In the genomic region with DNA sequence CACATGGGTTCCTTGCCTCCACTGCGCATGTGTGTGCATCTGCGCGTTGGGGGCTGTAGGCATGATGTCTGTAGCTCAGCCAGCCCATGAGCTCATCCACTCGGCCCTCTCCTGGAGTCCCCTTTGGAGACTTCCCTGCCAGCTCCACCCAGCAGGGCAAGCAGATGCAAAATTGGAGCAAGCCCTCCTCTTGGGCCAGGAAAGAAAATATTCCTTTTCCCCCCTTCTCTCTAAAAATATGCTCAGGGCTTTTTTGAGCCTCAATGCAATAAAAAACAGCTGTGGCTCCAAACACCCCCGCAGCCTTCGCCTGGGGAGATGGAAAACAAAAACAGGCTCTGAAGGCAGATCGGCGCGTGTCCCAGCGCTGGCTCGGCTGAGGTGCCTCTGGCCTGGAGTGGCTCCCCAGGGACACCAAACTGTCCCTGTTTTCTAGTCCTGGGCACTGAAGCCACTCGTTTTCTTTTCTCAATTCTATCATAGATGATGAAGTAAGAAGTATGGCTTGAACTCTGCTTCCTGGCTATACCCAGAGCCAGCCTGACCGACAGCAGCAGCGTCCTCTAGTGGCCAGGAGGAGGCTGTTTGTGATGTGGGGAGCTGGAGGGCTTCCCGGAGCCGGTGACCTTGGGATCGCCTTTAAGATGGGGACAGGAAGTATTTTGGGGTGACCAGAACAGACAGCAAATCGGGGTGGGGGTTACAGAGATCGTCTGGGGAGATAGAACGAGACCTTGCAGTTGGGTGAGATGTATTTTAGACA, we compare ENCODE assay signal across 8 mouse cellular contexts.
A peak's percentile ranks its signal among the peaks of the same experiment; 100 is the strongest.
DNase-seq lines count a peak whose midpoint lies in the region; ATAC-seq and TF ChIP-seq lines count a peak whose summit lies in the region.

No protein-coding gene starts in this region.

- peak; percentile 30 to 67 for DNase-seq in kidney, postnatal 25 days
- DNase-seq in R1 (ENCODE audit: low read depth, low spot score) = peak; percentile 53
- peak; percentile 43 to 58 for DNase-seq in left cerebral cortex, postnatal 36 days (ENCODE audit: low spot score in 2 of 2)
- no peak for DNase-seq in cerebellum, adult 9-11 months
- no peak for DNase-seq in spleen, postnatal 4 days (ENCODE audit: low spot score in 2 of 2)

- H3K27me3 ChIP-seq in kidney, embryonic 16.5 days (ENCODE audit: insufficient read depth, low read length) = no peaks in the 10 kb centered on the region

- no peak for ATAC-seq in kidney, embryonic 16.5 days (ENCODE audit: low FRiP score, low TSS enrichment)
- no peak for ATAC-seq in megakaryocyte-erythroid progenitor cell, adult 5-6 weeks (replicated peaks; ENCODE audit: low FRiP score, low TSS enrichment, poor library complexity, severe bottlenecking)

- intact Hi-C loops in left cerebral cortex, postnatal 36 days (cut with DNase I) = no loop called here

- TF ChIP-seq CTCF in embryonic fibroblast, embryonic 13.5 days (IDR thresholded peaks at IDR 0.05; ENCODE audit: borderline replicate concordance, insufficient read depth, low read length) = peak; percentile 7; the same call in 1 of the 2 replicates

- no peak overlapping the region for H3K9ac ChIP-seq in kidney, embryonic 16.5 days (replicated peaks; ENCODE audit: low read length)

- H3K4me1 ChIP-seq in kidney, embryonic 16.5 days (ENCODE audit: insufficient read depth, low read length) = peaks cover 7% of the 10 kb centered on the region
- peaks cover 9% of the 10 kb centered on the region; the same call in 1 of the 2 replicates for H3K4me1 ChIP-seq in embryonic fibroblast, embryonic 13.5 days (ENCODE audit: control insufficient read depth, insufficient read depth, low read length)

- H3K27ac ChIP-seq in kidney, embryonic 16.5 days (ENCODE audit: low read length) = no peak overlapping the region
- peak overlapping the region; percentile 50 for H3K27ac ChIP-seq in embryonic fibroblast, embryonic 13.5 days (ENCODE audit: insufficient read depth, low read length)

- TF ChIP-seq POLR2A in embryonic fibroblast, embryonic 13.5 days (IDR thresholded peaks at IDR 0.05; ENCODE audit: low read depth, low read length) = no peak

- H3K4me3 ChIP-seq in kidney, embryonic 16.5 days (ENCODE audit: low read length) = no peak overlapping the region
- H3K4me3 ChIP-seq in embryonic fibroblast, embryonic 13.5 days (ENCODE audit: insufficient read depth, low read length) = no peak overlapping the region

- H3K4me2 ChIP-seq in kidney, embryonic 16.5 days (replicated peaks; ENCODE audit: low read depth, low read length) = no peak overlapping the region

- 70% methylated on average over 20 of the region's 20 CpGs for WGBS in kidney, embryonic 16.5 days

- H3K36me3 ChIP-seq in kidney, embryonic 16.5 days (ENCODE audit: insufficient read depth, low read length) = no peaks in the 10 kb centered on the region

- peaks cover 8% of the 10 kb centered on the region; the same call in 1 of the 2 replicates for H3K9me3 ChIP-seq in kidney, embryonic 16.5 days (ENCODE audit: low read length)

Comparison
In these comparisons a context has a peak if more than half of its experiments do, and no peak if none do; other contexts are left out.
1. DNase-seq: peak in kidney, postnatal 25 days (2 of 2), R1 (single experiment) and left cerebral cortex, postnatal 36 days (2 of 2); none in cerebellum, adult 9-11 months (single experiment) and spleen, postnatal 4 days (0 of 2).